Mouse (Mus musculus) spleen, adult 2 months (tissue): Measurements from ENCODE around the gene Scand1.

Experiments
- CTCF ChIP-seq: fragments of 200-500 bp; IDR thresholded peaks from 2 replicates; pipeline ENCODE4 v1.5.1; 2011; ENCODE audit warnings: mild to moderate bottlenecking, inconsistent platforms; ENCODE audit not compliant: insufficient read depth, insufficient read length, insufficient replicate concordance; ENCODE audit errors: extremely low read depth
- POLR2A ChIP-seq: fragments of 200-500 bp; IDR thresholded peaks from 2 replicates; pipeline ENCODE4 v1.6.1; 2011; ENCODE audit warnings: low read depth, low read length, inconsistent platforms

DNA sequence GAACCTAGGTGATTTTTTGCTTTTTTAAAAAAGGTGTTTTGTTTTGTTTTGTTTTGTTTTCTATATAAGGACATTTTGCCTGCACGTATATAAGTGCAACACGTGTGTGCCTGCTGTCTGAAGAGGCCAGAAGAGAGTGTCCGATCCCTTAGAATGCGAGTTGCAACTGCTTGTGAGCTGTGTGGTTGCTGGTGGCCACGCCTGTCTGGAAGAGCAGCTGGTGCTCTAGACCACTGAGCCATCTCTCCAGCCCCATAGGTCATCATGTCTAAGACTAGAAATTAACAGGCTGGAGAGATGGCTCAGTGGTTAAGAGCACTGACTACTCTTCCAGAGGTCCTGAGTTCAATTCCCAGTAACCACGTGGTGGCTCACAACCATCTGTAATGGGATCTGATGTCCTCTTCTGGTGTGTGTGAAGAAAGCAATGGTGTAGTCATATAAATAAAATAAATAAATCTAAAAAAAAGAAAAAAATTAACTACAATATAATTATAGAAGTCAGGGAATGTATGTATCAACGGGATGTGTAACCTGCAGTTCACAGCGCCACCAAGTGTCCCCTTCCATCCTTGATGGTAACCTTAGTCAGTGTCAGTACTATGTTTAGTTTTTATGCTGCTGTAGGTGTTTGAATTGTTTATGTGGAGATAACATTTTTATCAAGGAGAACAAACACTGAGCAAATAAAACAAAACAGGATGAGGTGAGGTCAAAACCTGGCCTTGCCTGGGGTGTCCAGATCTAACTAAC lies 40.1 kb upstream of the Scand1 start:
- TF ChIP-seq CTCF (no peak), POLR2A (no peak)
